Mouse (Mus musculus) A20 (cell line): ENCODE measurements around the gene Rhobtb1.
A peak's percentile ranks its signal among the peaks of the same experiment; 100 is the strongest.

Experiments
- DNase-seq: peaks from one replicate; pipeline ENCODE4 v3.0.0-alpha.2; 2011; ENCODE audit warnings: low read depth, low spot score

Rhobtb1 gene

DNA sequence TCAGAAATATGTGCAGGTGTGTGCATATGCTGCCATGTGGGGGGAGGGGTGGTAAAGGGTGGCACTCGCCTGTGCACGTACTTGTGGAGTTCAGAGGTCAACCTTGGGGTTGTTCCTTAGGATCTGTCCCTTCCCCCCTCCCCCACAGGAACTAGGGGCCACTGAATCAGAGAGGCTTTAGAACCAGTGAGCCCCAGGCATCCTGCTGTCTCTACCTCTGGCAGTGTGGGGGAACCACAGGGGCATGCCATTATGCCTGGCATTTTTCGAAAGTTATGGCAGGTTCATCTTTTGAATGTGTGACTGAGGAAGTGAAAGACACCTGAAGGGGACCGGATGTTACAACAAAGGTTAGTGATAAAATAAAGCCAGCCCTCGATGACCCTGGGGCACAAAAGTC, 59.4 kb downstream of the Rhobtb1 start:
- DNase-seq, result peak; percentile 79

DNA sequence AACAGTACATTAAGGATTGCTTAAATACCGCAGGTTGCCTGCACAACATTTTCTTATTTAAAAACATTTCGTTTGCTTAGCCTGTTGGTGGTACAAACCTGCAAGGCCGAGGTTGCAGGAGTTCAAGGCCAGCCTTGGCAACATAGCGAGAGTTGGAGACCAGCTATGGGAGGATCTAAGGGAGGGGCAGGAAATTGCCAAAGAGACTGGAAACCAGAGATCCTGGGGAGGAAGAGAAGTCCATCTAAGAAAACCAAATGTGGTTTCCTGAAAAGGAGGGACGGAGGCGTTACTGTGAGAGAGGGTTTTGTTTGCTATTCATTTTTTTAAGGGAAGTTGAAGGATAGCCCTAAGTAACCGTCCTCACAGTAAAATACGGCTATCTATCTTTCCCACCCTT, 60.3 kb downstream of the Rhobtb1 start:
- DNase-seq, result no peak

DNA sequence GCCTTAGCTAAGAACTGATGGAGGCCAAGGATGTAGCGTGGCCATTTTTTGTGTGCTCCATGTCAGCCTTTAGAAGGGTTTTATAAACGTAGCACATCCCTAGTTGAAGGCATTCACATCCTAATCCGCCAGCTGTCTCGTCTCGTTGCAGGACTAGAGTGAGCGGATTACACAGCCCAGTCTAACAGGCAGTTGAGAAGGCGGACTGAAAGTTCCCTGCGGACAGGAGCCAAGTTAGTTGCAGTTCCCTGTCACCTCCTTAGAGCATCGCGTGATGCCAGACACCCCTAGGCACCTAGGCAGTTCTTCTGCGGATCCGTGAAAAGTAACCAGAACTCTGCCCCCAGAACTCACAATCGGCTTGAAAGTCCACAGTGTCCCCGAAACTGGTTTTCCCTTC, 60.7 kb downstream of the Rhobtb1 start:
- no peak for DNase-seq

DNA sequence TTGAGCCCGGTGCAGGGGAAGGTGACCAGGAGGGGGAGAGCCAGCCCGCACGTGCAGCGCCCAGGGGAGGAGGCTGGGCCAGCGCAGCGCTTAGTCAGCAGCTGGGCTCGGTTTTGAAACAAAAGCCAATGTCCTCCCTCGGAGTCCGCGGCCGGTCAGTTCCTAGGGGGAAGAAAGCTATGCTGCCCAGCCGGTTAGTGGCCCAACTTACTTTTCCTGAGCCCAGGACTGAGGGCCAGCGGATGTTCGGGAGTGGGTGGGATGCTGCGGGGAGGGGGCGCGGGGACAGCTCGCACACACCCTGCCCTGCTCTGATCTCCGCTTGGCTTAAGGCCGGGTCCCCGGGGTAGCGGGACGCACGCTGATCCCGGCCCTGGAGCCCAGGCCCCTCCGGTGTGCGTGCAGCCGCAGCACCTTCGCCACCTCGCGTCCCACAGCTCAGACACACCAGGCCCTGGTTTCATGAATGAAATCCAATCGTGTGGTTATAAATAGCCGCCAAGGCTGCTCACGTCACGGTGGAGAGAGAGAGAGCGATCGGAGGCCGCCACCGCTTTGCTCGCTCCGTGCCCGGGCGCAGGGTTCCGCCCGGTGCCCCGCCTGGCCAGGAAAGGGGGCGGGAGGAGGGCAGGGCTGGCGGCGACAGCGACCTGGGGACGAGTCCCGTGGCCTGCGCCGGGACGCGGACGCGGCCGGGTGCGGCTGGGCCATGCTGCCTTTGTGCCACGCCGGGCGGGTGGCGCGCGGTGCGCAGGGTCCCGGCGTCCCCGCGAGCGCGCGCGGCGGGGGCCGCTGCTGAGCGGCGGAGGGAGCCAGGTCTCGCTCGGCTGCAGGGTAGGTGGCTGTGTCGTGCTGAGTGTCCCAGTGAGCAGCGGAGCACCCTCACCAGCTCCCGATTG, 61.6 kb downstream of the Rhobtb1 start, which contains the start of gene A930033H14Rik:
Gene A930033H14Rik, minus strand, starts transcription at position 557 of the 899 bp plus-strand sequence.
- DNase-seq, result peak; percentile 78

DNA sequence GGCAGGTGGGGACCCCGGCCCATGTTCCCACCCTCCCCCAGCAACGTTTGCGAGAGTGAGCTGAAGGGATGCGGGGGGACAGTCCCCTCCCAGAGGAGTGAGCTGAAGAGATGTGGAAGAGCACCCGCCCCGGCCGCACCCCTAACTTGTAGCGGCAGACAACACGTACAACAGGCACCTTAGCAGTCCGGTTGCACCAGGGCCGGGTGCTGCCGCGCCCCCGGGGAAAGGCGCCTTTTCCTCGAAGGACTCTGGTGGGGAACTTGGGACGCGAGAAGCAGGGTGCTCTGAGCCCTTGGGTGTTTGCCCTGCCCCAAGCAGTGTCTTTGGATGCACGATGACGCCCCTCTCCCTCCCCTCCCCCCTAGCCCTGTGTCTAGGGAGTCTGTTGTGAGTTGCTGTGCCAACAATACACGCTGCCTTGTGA, 62.2 kb downstream of the Rhobtb1 start:
- peak; percentile 76 for DNase-seq

DNA sequence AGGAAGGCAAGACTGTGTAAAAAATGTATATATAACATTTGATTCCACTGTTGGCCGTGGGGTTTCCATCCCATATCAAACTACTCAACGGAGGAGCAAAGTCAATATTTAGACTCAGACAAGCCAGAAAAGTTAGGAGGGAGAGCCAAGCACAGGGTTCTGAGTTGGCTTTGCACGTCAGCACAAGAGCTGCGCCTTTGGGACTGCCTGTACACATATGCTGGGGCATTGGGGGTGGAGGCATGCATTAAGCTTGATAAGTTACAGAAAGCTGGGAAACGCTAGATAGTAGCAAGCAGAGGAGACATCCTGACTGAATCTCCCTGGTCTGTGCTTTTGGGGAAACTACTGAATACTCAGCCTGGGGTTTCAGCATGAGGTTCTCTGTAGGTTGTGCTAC, 62.8 kb downstream of the Rhobtb1 start:
- no peak for DNase-seq

DNA sequence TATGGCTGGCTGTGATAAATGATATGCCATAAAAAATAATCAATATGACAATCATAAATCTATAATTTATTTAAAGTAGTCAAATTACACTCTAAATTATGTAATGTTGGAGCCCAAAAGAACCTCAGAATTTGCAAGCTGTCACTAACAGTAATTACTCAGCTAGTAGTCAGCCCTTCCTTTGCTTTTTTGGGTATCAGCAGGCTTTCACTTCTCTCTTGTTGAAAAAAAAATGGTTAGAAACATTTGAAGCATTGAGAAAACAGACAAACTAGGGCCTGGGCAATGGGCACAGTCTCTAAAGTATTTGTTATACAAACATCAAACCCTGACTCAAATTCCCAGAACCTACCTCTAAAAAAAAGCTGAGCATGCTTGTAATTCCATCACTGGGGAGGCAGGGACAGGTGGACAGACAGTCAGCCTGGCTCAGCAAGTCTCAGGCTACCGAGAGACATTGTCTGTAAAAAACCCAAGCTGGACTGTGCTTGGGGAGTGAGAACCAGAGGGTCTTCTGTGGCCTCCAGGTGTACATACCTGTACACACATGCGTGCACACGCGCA, 66.0 kb downstream of the Rhobtb1 start:
- peak; percentile 73 for DNase-seq

DNA sequence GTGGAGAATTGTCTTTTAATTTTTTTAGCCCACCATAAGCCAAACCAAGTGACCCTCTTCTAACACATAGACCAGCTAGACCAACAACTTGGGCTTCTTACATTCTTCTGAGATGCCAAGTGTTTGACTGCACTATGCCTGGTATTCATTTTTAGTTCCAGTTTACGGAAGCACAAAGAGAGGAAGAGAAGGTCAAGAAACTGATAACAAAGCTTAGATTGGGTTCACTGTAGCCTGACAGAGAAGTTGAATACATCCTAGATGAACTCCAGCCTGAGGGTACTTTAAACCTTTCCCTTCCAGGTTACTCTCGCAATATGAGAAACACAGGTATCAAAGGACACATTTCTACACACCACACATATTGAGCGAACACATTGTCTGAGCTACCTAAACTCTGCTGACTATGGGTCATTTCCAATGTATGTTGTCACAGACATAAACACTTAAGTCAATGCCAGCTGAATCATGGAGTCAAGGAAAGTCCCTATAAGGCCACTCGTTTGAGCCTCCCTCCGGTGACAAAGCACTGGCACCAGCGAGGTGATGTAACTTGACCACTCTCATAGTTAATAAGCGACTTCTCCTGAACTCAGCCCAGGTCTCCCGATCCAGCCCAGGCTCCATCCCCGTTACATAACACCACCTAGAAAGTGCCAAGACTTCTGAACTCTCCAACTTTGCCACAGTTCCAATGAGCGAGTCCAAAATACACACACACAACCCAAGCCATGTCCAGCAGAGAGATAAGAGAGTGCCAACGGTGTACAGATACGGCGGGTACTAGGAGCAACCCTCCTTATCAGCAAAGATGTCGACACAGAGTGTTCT, 67.4 kb downstream of the Rhobtb1 start:
- no peak for DNase-seq

DNA sequence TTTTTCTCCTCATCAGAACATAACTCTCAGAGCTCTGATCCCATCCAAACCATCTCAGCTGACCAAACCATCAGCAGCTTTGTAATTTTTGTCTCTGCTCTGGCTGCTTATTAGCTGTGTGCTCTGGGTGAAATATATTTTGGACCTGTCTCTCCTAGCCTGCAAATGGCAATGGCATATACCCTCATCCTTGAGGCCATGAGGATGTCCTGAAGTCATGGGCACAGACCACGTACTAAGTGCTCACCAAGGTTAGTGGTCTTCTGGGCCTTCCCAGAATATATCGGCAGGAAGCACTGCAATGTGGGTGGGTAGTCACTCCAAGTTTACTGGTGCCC, 68.0 kb downstream of the Rhobtb1 start:
- no peak for DNase-seq

DNA sequence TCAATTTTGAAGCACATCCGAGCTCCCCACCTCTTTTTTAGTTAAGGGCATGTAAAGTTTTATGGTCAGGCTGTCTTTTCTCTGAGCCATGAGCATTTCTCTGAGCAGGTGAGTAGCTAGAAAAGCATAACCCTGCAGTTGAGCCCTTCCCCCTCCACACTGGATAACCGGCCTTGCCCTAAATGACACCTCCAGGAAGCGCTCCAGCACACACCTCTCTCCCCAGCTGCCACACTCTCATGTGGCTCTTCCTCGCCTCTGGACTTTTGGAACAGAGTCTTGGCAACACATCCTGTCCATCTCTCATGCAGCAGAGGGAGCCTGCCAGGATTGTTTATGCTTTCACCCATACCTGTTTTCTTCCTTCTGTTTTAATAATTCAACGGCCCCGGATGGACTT, 69.1 kb downstream of the Rhobtb1 start:
- no peak for DNase-seq

DNA sequence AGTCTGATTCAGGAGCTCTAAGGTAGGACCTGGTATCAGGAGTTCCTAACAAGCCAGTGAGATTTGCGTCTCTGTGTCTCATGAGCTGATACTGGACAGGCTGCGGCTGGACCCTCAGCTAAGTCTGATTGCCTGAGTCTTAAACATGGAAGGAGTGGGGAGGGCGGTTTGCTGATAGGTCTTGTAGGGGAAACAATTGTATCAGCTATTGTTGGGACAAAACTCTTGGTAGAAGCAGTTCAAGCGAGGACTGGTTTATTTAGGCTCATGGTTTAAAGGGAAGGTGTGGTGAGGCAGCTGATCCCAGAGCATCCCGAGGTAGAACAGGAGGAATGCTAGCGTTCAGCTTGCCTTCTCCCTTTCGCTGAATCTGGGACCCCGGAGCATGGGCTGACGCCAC, 69.9 kb downstream of the Rhobtb1 start:
- DNase-seq, result no peak

DNA sequence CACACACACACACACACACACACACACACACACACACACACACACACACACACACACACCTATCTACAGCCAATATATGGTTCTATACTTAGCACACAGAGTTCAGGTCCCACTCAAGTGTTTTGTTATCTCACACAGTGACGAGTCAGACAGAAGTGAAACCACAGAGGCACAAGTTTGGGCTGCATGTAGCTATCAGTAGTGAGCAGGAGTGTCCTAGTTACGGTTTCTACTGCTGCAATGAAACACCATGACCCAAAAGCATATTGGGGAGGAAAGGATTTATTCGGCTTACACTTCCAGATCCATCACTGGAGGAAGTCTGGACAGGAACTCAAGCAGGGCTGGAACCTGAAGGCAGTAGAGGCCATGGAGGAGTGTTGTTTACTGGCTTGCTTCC, 70.7 kb downstream of the Rhobtb1 start:
- DNase-seq, result peak; percentile 72

DNA sequence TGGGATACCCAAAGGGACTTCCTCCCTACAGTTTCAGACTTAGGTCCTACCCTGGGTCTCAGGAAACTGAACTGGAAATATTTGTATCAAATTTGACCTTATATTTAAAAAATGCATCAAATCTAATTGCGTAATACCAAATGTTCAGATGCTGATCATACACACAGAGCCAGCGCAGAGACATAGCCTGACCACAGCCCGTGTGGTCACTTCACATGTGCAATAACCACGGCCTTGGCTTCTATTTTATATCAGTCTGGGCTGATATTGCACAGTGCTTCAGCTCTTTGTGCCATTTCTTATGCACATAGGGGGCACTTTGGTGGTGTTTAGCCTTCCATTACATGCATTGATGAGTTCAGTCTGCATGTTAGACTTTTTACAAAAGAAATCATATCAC, 72.0 kb downstream of the Rhobtb1 start:
- DNase-seq, result no peak

DNA sequence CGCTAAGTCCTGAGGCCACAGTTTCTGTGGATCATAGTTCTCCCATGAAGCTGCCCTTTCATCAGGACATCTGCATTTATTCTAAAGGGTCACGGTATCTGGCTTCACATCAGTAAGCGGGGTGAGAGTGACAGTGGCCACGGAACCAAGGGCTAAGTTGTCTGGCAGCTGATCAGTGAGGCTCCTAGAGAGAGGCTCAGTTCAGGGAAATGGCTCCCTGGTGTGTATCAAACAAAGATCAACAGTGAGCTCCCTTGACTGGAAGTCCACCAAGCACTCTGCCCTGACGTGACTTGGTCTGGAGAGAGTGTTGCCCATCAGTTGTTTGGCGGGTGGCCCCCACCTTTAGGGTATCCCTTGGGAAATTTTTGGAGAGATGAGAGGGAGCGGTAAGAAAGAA, 73.0 kb downstream of the Rhobtb1 start:
- no peak for DNase-seq

DNA sequence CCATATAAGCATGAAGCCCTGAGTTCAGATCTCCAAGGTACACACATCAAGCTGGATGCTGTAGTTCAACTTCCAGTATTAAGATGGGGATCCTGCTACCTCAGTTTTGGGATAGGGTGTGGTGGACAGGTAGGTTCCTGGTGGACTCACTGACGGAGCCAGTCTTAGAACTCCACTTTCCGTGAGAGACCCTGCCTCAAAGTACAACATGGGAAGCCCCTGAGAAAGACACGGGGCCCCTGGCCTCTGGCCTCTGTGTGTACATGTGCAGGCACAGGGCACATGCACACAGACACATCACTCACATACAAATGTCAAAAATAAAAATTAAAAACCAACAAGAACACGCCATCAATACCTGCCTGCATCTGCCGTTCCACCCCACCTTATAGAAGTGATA, 74.2 kb downstream of the Rhobtb1 start:
- no peak for DNase-seq

DNA sequence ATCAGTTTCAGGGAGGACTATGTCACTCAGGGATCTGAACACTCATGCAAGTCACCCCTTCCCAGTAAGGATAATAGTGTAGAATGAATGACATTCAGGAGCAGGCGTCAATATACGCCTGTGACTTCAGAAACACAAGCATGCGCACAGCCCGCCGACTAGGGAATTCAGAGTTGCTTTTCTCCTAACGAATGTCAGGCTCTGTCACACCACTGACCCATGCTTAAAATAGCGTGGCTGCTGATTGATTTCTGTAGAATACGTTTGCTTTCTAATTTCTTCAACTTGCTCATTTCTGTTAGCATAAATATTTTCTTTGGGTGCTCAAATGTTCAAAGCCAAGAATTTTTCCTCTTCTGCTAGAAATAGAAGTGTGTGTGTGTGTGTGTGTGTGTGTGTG, 74.7 kb downstream of the Rhobtb1 start:
- no peak for DNase-seq

DNA sequence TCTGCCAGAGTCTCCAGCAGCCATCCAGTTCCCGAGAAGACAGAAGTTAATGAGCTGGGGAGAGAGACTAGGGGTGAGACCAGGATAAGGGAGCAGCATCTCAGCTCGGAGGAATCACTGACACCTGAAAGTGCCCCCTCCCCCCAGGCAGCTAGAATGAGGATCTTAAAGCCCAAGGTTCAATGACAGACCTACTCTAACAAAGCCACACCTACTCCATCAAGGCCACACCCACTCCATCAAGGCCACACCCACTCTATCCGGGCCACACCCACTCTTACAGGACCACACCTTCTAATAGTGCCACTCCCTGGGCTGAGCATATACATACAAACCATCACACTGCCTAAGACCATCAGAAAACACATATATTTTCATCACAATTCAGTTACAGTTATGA, 86.0 kb downstream of the Rhobtb1 start:
- no peak for DNase-seq

DNA sequence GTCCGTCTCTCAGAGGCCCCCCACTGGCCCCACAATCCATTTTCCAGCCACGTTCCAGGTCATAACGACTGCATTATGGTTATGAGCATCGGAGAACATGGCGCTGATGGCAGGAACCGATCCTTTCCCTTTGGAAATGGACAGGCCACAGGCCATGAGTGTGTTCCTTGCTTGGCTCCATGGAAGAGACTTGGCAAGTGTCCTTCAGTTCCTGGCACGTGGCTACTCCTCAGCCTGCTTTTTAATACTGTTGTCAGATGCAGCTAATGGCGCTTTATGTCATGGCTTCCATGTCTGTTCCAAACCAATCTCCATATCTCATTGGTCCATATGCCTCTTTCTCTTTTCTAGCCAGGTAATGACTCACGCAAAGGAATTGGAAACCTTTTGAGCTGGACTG, 86.5 kb downstream of the Rhobtb1 start:
- no peak for DNase-seq

DNA sequence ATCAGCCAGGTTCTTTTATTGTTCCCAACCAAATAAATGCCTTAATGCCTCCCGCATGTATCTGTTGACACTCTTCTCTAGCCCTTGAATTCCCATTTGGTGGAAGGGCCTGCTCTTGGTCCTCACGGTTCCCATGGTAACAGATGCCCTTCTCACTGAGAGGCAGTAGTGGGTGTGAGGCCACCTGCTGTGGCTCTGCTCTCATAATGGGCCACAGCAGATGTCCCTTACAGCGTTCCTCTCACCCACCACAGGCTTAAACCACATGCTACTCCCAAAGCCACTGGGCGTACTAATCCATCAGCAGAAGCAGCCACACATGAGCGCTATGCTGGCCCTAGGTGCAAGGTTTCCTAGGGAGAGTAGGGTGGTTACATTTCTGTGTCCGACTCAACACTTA, 87.1 kb downstream of the Rhobtb1 start:
- no peak for DNase-seq

DNA sequence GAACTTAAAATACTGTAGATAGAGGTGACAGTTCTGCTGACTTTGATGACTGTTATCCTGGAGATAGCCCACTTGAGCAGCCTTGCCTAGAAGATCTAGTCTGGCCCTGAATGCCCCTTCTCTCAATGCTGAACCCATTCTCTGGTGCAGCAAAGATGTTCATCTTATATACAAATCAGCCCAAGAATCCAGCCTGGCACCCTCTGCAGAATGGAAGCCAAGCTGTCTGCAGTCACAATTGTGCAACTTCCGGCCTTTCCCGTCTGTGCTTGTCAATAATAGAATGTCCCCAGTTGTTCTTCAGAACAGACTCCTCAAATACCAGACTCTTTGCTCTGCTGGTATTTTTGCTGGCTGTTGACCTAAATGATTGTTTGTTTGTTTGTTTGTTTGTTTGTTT, 89.3 kb downstream of the Rhobtb1 start:
- DNase-seq, result no peak

DNA sequence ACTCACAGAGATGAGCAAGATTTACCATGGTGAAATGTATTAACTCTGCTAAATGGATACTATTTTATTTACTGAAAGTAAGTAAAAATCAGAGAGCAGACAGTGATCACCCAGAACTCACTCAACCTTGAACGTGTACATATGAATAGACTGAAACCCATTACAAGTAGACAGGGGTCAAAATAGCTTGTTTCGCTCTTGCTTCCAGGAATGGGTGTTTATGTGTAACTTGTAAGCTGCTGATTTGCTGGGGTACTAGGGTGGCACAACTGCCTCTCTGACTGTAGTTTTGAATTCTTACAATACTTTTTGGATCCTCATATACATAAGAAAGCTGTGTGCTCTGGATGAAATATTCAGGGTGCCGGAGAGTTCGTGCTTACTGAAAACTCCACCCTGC, 93.9 kb downstream of the Rhobtb1 start:
- peak; percentile 36 for DNase-seq

DNA sequence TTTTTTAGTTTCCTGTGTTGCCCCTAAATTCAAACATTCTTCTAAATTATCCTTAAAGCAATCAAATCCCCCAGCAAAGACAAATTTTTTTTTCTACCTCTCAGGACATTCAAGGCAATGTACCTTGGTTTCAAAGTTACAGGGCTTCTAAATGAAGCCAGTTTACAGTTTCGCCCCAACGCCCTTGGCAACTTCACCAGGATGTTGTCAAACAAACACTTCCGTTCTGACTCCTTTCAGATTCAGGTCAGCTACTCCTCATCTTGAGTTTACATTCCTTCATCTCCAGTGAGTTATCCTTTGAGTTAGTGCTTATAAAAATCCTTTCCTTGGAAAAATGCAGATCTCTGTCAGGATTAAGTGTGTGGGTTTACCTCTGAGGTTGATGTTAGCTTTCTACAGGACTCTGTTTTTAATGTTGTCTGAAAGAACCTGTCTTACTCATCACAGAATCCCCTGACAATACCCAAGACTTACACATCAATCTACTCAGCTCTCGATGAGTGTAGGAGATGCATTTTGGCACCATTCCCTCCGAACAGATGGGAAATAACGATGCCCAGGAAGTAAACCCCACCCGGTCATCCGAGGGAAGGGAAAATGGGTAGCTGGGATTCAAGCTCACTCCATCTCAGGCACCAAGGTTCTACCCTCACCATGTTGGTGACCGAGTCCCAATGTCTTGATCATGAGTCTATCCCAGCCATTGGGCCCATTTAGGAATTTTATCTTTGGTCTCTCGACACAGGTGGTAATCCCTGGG, 94.9 kb downstream of the Rhobtb1 start:
- peak; percentile 65 for DNase-seq
